Mouse (Mus musculus): ENCODE results near the gene Rpn2. TPM values are rescaled to one million over a fixed set of nuclear protein-coding genes. Genes with fewer than 3 reads are reported as not detected.

Gene Rpn2
- polyA plus RNA-seq, 1 experiment = 214 TPM

DNA sequence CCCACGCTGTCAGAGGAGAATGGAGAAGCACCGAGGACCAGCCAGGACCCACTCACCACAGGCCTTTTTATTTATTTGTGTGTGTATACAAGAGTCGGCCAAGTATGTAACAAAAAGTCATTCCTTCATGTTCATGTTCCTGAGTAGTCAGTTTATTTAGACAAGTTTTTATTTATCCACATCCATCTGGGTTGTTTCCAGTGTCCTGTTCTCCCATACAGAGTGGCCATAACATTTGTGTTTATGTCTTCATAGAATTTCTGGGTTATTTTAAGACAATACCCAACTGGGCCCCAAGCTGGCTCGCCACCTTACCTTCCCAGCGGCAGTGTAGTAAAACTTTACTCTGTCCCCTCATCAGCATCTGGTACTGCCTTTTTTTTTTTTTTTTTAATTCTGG, 16.9 kb upstream of the Rpn2 start:
- no peak for TF ChIP-seq POLR2A (IDR thresholded peaks at IDR 0.05; ENCODE audit: insufficient read depth, low read length)
- TF ChIP-seq CTCF (IDR thresholded peaks at IDR 0.05; ENCODE audit: low read depth, low read length) = no peak
- TF ChIP-seq EP300 (IDR thresholded peaks at IDR 0.05; ENCODE audit: insufficient read depth, low read depth, low read length) = no peak
- Histone ChIP-seq H3K27me3 (ENCODE audit: control insufficient read depth, insufficient read depth, low read length, poor library complexity, severe bottlenecking) (no peaks in the 10 kb centered on the region), H3K27ac (ENCODE audit: insufficient read depth, low read length) (no peak overlapping the region), H3K9ac (ENCODE audit: low read depth, poor library complexity, severe bottlenecking) (no peak overlapping the region), H3K4me1 (ENCODE audit: control insufficient read depth, insufficient read depth, low read length) (no peaks in the 10 kb centered on the region), H3K9me3 (replicated peaks; ENCODE audit: control insufficient read depth, insufficient read depth, low read length, poor library complexity, severe bottlenecking) (no peaks in the 10 kb centered on the region), H3K36me3 (ENCODE audit: control insufficient read depth, insufficient read depth, low read length, poor library complexity, severe bottlenecking) (no peaks in the 10 kb centered on the region), H3K4me3 (ENCODE audit: low read depth, low read length) (no peak overlapping the region)

GRCm38 (mm10) chr2:157262506-157262905, 16.3 kb upstream of the Rpn2 start:
- no peak overlapping the region for H3K9ac ChIP-seq (ENCODE audit: low read depth, poor library complexity, severe bottlenecking)
- no peak overlapping the region for H3K27ac ChIP-seq (ENCODE audit: insufficient read depth, low read length)
- H3K4me3 ChIP-seq (ENCODE audit: low read depth, low read length) = no peak overlapping the region
- TF ChIP-seq EP300 (IDR thresholded peaks at IDR 0.05; ENCODE audit: insufficient read depth, low read depth, low read length) (no peak), CTCF (IDR thresholded peaks at IDR 0.05; ENCODE audit: low read depth, low read length) (no peak), POLR2A (IDR thresholded peaks at IDR 0.05; ENCODE audit: insufficient read depth, low read length) (no peak)
- H3K4me1 ChIP-seq (ENCODE audit: control insufficient read depth, insufficient read depth, low read length) = no peaks in the 10 kb centered on the region
- no peaks in the 10 kb centered on the region for H3K27me3 ChIP-seq (ENCODE audit: control insufficient read depth, insufficient read depth, low read length, poor library complexity, severe bottlenecking)
- no peaks in the 10 kb centered on the region for H3K9me3 ChIP-seq (replicated peaks; ENCODE audit: control insufficient read depth, insufficient read depth, low read length, poor library complexity, severe bottlenecking)
- H3K36me3 ChIP-seq (ENCODE audit: control insufficient read depth, insufficient read depth, low read length, poor library complexity, severe bottlenecking) = no peaks in the 10 kb centered on the region

DNA sequence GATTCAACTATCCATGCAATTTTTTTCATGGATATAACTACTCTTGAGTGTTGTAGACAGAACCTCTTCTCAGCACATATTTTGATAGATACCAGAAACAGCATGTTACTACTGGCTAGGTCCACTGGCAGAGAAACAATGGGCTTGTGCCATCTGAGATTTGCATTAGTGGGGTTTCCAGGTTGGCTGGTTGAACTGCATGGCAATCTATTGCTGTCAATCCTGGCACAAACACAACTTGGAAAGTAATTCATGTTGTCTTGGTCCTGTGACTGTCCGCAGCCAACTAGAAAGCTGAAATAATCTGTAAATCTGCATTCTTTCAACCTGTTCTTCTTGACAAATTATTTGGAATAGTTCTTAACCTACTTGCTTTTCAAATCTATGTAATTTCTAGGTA, 15.7 kb upstream of the Rpn2 start:
- no peaks in the 10 kb centered on the region for H3K9me3 ChIP-seq (replicated peaks; ENCODE audit: control insufficient read depth, insufficient read depth, low read length, poor library complexity, severe bottlenecking)
- H3K4me3 ChIP-seq (ENCODE audit: low read depth, low read length) = no peak overlapping the region
- no peak overlapping the region for H3K9ac ChIP-seq (ENCODE audit: low read depth, poor library complexity, severe bottlenecking)
- H3K27ac ChIP-seq (ENCODE audit: insufficient read depth, low read length) = no peak overlapping the region
- H3K4me1 ChIP-seq (ENCODE audit: control insufficient read depth, insufficient read depth, low read length) = no peaks in the 10 kb centered on the region
- TF ChIP-seq EP300 (IDR thresholded peaks at IDR 0.05; ENCODE audit: insufficient read depth, low read depth, low read length) (no peak), POLR2A (IDR thresholded peaks at IDR 0.05; ENCODE audit: insufficient read depth, low read length) (no peak), CTCF (IDR thresholded peaks at IDR 0.05; ENCODE audit: low read depth, low read length) (no peak)
- H3K36me3 ChIP-seq (ENCODE audit: control insufficient read depth, insufficient read depth, low read length, poor library complexity, severe bottlenecking) = no peaks in the 10 kb centered on the region
- H3K27me3 ChIP-seq (ENCODE audit: control insufficient read depth, insufficient read depth, low read length, poor library complexity, severe bottlenecking) = no peaks in the 10 kb centered on the region

DNA sequence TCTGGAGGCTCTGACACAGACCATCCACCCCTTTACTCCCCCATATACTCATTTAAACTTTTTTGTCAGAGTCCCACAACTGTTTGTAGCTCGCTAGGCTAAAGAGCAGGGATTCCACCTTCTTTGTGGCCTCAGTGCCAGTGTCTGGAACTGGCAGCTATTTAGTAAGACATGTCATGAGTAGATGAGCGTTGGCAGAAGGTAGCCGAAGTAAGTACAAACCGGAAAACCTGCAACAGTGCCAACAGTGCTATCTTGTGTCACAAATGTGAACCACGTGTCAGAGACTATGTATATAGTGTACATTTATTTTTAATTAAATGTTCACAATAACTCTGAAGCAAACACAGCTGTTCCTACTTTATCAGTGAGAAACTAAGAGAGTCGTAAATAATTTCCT, 15.0 kb upstream of the Rpn2 start:
- no peaks in the 10 kb centered on the region for H3K27me3 ChIP-seq (ENCODE audit: control insufficient read depth, insufficient read depth, low read length, poor library complexity, severe bottlenecking)
- no peaks in the 10 kb centered on the region for H3K36me3 ChIP-seq (ENCODE audit: control insufficient read depth, insufficient read depth, low read length, poor library complexity, severe bottlenecking)
- H3K9ac ChIP-seq (ENCODE audit: low read depth, poor library complexity, severe bottlenecking) = no peak overlapping the region
- H3K9me3 ChIP-seq (replicated peaks; ENCODE audit: control insufficient read depth, insufficient read depth, low read length, poor library complexity, severe bottlenecking) = no peaks in the 10 kb centered on the region
- H3K4me1 ChIP-seq (ENCODE audit: control insufficient read depth, insufficient read depth, low read length) = no peaks in the 10 kb centered on the region
- no peak overlapping the region for H3K4me3 ChIP-seq (ENCODE audit: low read depth, low read length)
- no peak overlapping the region for H3K27ac ChIP-seq (ENCODE audit: insufficient read depth, low read length)
- no peak for TF ChIP-seq POLR2A (IDR thresholded peaks at IDR 0.05; ENCODE audit: insufficient read depth, low read length)
- TF ChIP-seq EP300 (IDR thresholded peaks at IDR 0.05; ENCODE audit: insufficient read depth, low read depth, low read length) = no peak

- peaks cover 4% of the 10 kb centered on the region; the same call in 1 of the 2 replicates for H3K36me3 ChIP-seq (ENCODE audit: control insufficient read depth, insufficient read depth, low read length, poor library complexity, severe bottlenecking)
- H3K4me1 ChIP-seq (ENCODE audit: control insufficient read depth, insufficient read depth, low read length) = peaks cover 7% of the 10 kb centered on the region
- peak within 1 kb of the TSS; percentile 96 for H3K9ac ChIP-seq (ENCODE audit: low read depth, poor library complexity, severe bottlenecking)
Observed at GRCm38 (mm10) chr2:157279416-157279800, 591 bp downstream of the Rpn2 start, which contains the start of gene Mroh8. Gene Mroh8, minus strand, starts transcription at chr2:157279549.

GRCm38 (mm10) chr2:157283321-157283720, 4.5 kb downstream of the Rpn2 start:
- H3K9ac ChIP-seq (ENCODE audit: low read depth, poor library complexity, severe bottlenecking) = no peak overlapping the region
- TF ChIP-seq POLR2A (IDR thresholded peaks at IDR 0.05; ENCODE audit: insufficient read depth, low read length) (no peak), EP300 (IDR thresholded peaks at IDR 0.05; ENCODE audit: insufficient read depth, low read depth, low read length) (no peak), CTCF (IDR thresholded peaks at IDR 0.05; ENCODE audit: low read depth, low read length) (no peak)
- peaks cover 7% of the 10 kb centered on the region for H3K4me1 ChIP-seq (ENCODE audit: control insufficient read depth, insufficient read depth, low read length)
- no peak overlapping the region for H3K27ac ChIP-seq (ENCODE audit: insufficient read depth, low read length)
- H3K27me3 ChIP-seq (ENCODE audit: control insufficient read depth, insufficient read depth, low read length, poor library complexity, severe bottlenecking) = no peaks in the 10 kb centered on the region
- no peak overlapping the region for H3K4me3 ChIP-seq (ENCODE audit: low read depth, low read length)
- H3K9me3 ChIP-seq (replicated peaks; ENCODE audit: control insufficient read depth, insufficient read depth, low read length, poor library complexity, severe bottlenecking) = no peaks in the 10 kb centered on the region
- peaks cover 14% of the 10 kb centered on the region for H3K36me3 ChIP-seq (ENCODE audit: control insufficient read depth, insufficient read depth, low read length, poor library complexity, severe bottlenecking)

More at GRCm38 (mm10) chr2:157279416-157279800, 591 bp downstream of the Rpn2 start, which contains the start of gene Mroh8:
- TF ChIP-seq POLR2A (IDR thresholded peaks at IDR 0.05; ENCODE audit: insufficient read depth, low read length) (no peak), CTCF (IDR thresholded peaks at IDR 0.05; ENCODE audit: low read depth, low read length) (no peak), EP300 (IDR thresholded peaks at IDR 0.05; ENCODE audit: insufficient read depth, low read depth, low read length) (no peak)
- Histone ChIP-seq H3K27me3 (ENCODE audit: control insufficient read depth, insufficient read depth, low read length, poor library complexity, severe bottlenecking) (no peaks in the 10 kb centered on the region), H3K27ac (ENCODE audit: insufficient read depth, low read length) (no peak within 1 kb of the TSS), H3K4me3 (ENCODE audit: low read depth, low read length) (peak within 1 kb of the TSS; percentile 96), H3K9me3 (replicated peaks; ENCODE audit: control insufficient read depth, insufficient read depth, low read length, poor library complexity, severe bottlenecking) (no peaks in the 10 kb centered on the region)

All from ES-Bruce4 (cell line).